Mouse (Mus musculus): ENCODE measurements around the gene Hypm.

Gene Hypm

GRCm38 (mm10) chrX:9846628-9847027, at the start of gene Hypm:
Gene Hypm, plus strand, starts transcription at chrX:9846928.
- no peak for DNase-seq (ENCODE audit: low read depth)

GRCm38 (mm10) chrX:9810101-9810500, 36.6 kb upstream of the Hypm start:
- no peak for DNase-seq (ENCODE audit: low read depth)

GRCm38 (mm10) chrX:9812469-9812868, 34.3 kb upstream of the Hypm start:
- no peak for DNase-seq (ENCODE audit: low read depth)

GRCm38 (mm10) chrX:9834779-9835178, 11.9 kb upstream of the Hypm start:
- DNase-seq (ENCODE audit: low read depth), result no peak

- DNase-seq (ENCODE audit: low read depth), result no peak
Observed at GRCm38 (mm10) chrX:9849403-9849802, 2.7 kb downstream of the Hypm start, which contains the start of gene H2al3. Gene H2al3, plus strand, starts transcription at chrX:9849703.

GRCm38 (mm10) chrX:9861859-9862258, 15.1 kb downstream of the Hypm start:
- DNase-seq (ENCODE audit: low read depth), result no peak

- no peak for DNase-seq (ENCODE audit: low read depth)
Observed at GRCm38 (mm10) chrX:9875519-9875918, 28.8 kb downstream of the Hypm start.

- DNase-seq (ENCODE audit: low read depth), result no peak
Observed at GRCm38 (mm10) chrX:9885322-9885721, 38.6 kb downstream of the Hypm start, which contains the start of gene Sytl5. Gene Sytl5, plus strand, starts transcription at chrX:9885622.
